Mouse (Mus musculus) lung, adult 2 months (tissue): ENCODE results near the gene Fndc5.

Experiments
- CTCF ChIP-seq: fragments of 200-500 bp; IDR thresholded peaks from 2 replicates; pipeline ENCODE4 v1.5.1; 2011; ENCODE audit warnings: mild to moderate bottlenecking, low read length, control low read depth; ENCODE audit not compliant: insufficient read depth
- POLR2A ChIP-seq: fragments of 200-500 bp; IDR thresholded peaks from 2 replicates; pipeline ENCODE4 v1.6.1; 2011; ENCODE audit warnings: low read depth, mild to moderate bottlenecking, control low read depth, low read length, borderline replicate concordance; ENCODE audit errors: extremely low read depth

DNA sequence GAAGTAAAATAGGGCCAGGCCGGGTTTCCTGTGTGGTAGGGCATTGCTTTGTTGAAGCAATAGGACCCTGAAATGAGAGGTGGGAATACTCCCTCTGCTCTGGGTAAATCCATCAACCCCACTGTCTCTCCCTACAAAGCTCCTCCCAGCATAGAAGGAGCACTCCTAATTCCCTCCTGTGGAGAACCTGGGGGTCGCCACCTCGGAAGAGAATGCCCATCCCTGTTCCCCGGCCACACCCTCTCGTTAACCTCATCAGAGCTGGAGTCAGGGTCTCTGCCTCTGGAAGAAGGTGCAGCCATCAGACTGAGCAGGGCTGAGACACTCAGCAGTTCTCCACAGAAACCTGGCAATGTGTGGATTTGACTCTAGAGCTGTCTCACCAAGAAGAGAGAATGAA, 48.9 kb upstream of the Fndc5 start:
- no peak for TF ChIP-seq CTCF
- TF ChIP-seq POLR2A: no peak
